Mouse (Mus musculus) layer of hippocampus, adult 18-20 months (tissue): ENCODE results near the gene Napepld. TPM values are rescaled to one million over a fixed set of nuclear protein-coding genes. Genes with fewer than 3 reads are reported as not detected.

Experiments used
- total RNA-seq, 2 experiments: library from RNA; stranded (reverse); gene quantifications; 2 replicates each; pipeline ENCODE4 v1.2.3; 2021

The Napepld gene
- total RNA-seq, 2 experiments from 2014 or later, result 31.6 to 31.8 TPM

Other genes starting within 250 kb of the Napepld start
- gene Lrrc17, start 157.8 kb downstream of the Napepld start, total RNA-seq, result under 1 TPM; 0.15 to 0.20 TPM
- gene Fbxl13, start 55.8 kb downstream of the Napepld start, total RNA-seq, result under 1 TPM in 1 of 2 experiments, not detected in 1; 0.35 TPM
- gene Armc10, start 55.6 kb downstream of the Napepld start, total RNA-seq, result 10 to 100 TPM; 21.4 to 22.3 TPM
- gene Pmpcb, start 35.7 kb upstream of the Napepld start, total RNA-seq, result 10 to 100 TPM; 76.1 to 87.9 TPM
- gene Dnajc2, start 83.9 kb upstream of the Napepld start, total RNA-seq, result 10 to 100 TPM; 29.8 to 31.1 TPM
- 100 to 1,000 TPM; 113 to 117 TPM for gene Psmc2, start 83.9 kb upstream of the Napepld start, total RNA-seq
- under 1 TPM; 0.15 to 0.17 TPM for gene Slc26a5, start 164.2 kb upstream of the Napepld start, total RNA-seq